Mouse (Mus musculus): ENCODE measurements at regions not wholly inside any gene's neighbourhood (a gene's known extent, or its start where the extent isn't known, plus 50 kb on each side); places are given as distances from the start of the nearest gene placed in this dataset.

GRCm38 (mm10) chr16:50707906-50708305 is 117.0 kb upstream of the Ccdc54 start:
- TF ChIP-seq CTCF (IDR thresholded peaks at IDR 0.05; ENCODE audit: control insufficient read depth, insufficient read depth, insufficient read length): no peak
- TF ChIP-seq CEBPB (IDR thresholded peaks at IDR 0.05; ENCODE audit: low read depth): no peak

All from C2C12 (cell line).